Mouse (Mus musculus): ENCODE measurements at regions not wholly inside any gene's neighbourhood (a gene's known extent, or its start where the extent isn't known, plus 50 kb on each side); places are given as distances from the start of the nearest gene placed in this dataset.

DNA sequence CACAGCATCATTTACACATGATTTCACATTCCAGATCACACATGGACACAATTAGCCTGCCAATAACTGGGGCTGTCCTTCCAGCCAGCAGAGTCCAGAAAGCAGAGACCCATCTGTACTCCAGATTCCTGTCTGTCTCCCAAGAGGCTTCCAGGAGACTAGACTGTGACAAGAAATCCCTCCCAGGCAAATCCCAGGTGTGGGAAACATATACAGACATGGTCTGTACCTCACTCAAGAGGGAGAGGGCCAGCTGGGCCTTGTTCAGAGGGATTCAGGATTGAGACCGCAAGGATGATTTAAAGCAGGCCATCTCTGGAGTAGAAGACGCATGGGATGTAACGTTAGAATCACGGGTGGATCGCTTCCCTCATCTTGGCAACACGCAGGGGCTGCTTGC, 182.7 kb upstream of the Prr30 start:
- H3K27me3 ChIP-seq (replicated peaks; ENCODE audit: control insufficient read depth, insufficient read depth, low read length) = no peaks in the 10 kb centered on the region
- no peaks in the 10 kb centered on the region for H3K36me3 ChIP-seq (ENCODE audit: control insufficient read depth, insufficient read depth)
- no peak overlapping the region for H3K27ac ChIP-seq (ENCODE audit: low read length)
- H3K9ac ChIP-seq (replicated peaks; ENCODE audit: low read depth, low read length) = no peak overlapping the region
- H3K9me3 ChIP-seq (ENCODE audit: control insufficient read depth, low read length) = no peaks in the 10 kb centered on the region
- H3K4me1 ChIP-seq (replicated peaks; ENCODE audit: control insufficient read depth, insufficient read depth, low read length) = peaks cover 8% of the 10 kb centered on the region; the same call in 1 of the 2 replicates
- WGBS = 88% methylated on average over 6 of the region's 6 CpGs
- ATAC-seq = no peak
- no peak overlapping the region for H3K4me2 ChIP-seq (ENCODE audit: low read length)
- no peak overlapping the region for H3K4me3 ChIP-seq (replicated peaks; ENCODE audit: low read length)

- Histone ChIP-seq H3K9ac (replicated peaks; ENCODE audit: low read depth, low read length) (no peak overlapping the region), H3K4me3 (replicated peaks; ENCODE audit: low read length) (no peak overlapping the region), H3K4me1 (replicated peaks; ENCODE audit: control insufficient read depth, insufficient read depth, low read length) (peaks cover 8% of the 10 kb centered on the region; the same call in 1 of the 2 replicates), H3K36me3 (ENCODE audit: control insufficient read depth, insufficient read depth) (no peaks in the 10 kb centered on the region), H3K27ac (ENCODE audit: low read length) (no peak overlapping the region), H3K9me3 (ENCODE audit: control insufficient read depth, low read length) (no peaks in the 10 kb centered on the region), H3K27me3 (replicated peaks; ENCODE audit: control insufficient read depth, insufficient read depth, low read length) (no peaks in the 10 kb centered on the region), H3K4me2 (ENCODE audit: low read length) (no peak overlapping the region)
- ATAC-seq = no peak
- 51% methylated on average over 2 of the region's 2 CpGs for WGBS
Observed at GRCm38 (mm10) chr14:101381943-101382342, 181.8 kb upstream of the Prr30 start.

- peak; percentile 47; the same call in 1 of the 2 replicates for ATAC-seq
- Histone ChIP-seq H3K4me1 (replicated peaks; ENCODE audit: control insufficient read depth, insufficient read depth, low read length) (peaks cover 15% of the 10 kb centered on the region), H3K27me3 (replicated peaks; ENCODE audit: control insufficient read depth, insufficient read depth, low read length) (no peaks in the 10 kb centered on the region), H3K4me2 (ENCODE audit: low read length) (peak overlapping the region; percentile 59), H3K9me3 (ENCODE audit: control insufficient read depth, low read length) (no peaks in the 10 kb centered on the region), H3K4me3 (replicated peaks; ENCODE audit: low read length) (no peak overlapping the region), H3K36me3 (ENCODE audit: control insufficient read depth, insufficient read depth) (no peaks in the 10 kb centered on the region), H3K27ac (ENCODE audit: low read length) (no peak overlapping the region), H3K9ac (replicated peaks; ENCODE audit: low read depth, low read length) (peak overlapping the region; percentile 52)
- 49% methylated on average over 4 of the region's 4 CpGs for WGBS
Observed at GRCm38 (mm10) chr14:101379663-101380006, 179.5 kb upstream of the Prr30 start.

DNA sequence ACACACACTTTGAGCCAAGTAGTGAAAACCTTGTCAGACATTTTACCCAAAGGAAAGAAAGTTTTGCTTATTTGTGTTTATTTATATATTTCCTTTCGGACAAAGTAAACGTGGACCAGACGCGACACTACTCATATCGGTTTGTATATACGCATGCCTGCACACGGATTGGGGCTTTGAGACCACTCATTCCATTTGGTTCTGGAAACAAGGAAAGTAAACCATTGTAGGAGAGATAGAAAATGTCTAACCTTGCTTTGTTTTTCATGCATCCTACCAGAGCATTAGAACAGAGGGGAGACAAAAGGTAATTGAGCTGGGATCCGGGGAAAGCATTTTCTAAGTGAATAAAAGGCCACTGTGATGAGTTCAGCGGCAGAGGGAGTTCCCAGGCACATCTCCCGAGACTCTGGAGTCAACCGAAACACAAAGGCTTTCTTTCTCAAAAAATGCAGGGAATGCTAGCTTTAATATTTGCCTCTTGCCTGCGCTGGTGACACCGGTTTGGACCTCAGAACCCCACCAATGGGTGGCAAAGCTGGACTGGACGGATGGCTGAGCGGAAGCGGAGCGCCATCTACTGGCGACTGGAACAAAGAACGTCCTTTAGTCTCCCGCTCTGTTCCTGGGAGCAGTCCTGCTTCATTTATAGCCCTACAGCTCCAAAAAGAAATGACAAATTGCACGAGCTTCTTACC, 179.0 kb upstream of the Prr30 start:
- Histone ChIP-seq H3K27me3 (replicated peaks; ENCODE audit: control insufficient read depth, insufficient read depth, low read length) (no peaks in the 10 kb centered on the region), H3K4me2 (ENCODE audit: low read length) (peak overlapping the region; percentile 59), H3K4me1 (replicated peaks; ENCODE audit: control insufficient read depth, insufficient read depth, low read length) (peaks cover 15% of the 10 kb centered on the region), H3K9me3 (ENCODE audit: control insufficient read depth, low read length) (no peaks in the 10 kb centered on the region), H3K36me3 (ENCODE audit: control insufficient read depth, insufficient read depth) (no peaks in the 10 kb centered on the region), H3K9ac (replicated peaks; ENCODE audit: low read depth, low read length) (peak overlapping the region; percentile 52), H3K27ac (ENCODE audit: low read length) (peak overlapping the region; percentile 13; the same call in 1 of the 2 replicates), H3K4me3 (replicated peaks; ENCODE audit: low read length) (peak overlapping the region; percentile 40)
- ATAC-seq = peak; percentile 93
- 14% methylated on average over 21 of the region's 21 CpGs for WGBS

DNA sequence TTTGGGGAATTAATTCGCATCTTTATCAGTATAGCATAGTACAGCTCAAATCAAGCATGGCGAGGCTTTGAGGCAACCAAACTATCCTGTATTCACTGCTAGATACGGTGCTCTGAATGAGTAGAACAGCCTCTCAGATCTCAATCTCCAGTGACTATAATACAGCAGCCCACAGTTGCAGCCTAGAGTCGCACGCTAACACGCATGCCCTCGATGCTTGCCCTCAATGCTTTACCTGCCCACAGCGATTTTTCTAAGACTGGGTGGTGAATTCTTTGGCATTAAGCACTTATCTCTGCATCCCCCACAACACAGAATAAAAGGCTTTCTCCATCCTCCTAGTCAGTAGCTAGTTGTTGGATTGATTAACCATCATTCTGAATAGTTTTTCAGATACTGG, 178.4 kb upstream of the Prr30 start:
- Histone ChIP-seq H3K27me3 (replicated peaks; ENCODE audit: control insufficient read depth, insufficient read depth, low read length) (no peaks in the 10 kb centered on the region), H3K4me1 (replicated peaks; ENCODE audit: control insufficient read depth, insufficient read depth, low read length) (peaks cover 15% of the 10 kb centered on the region), H3K9me3 (ENCODE audit: control insufficient read depth, low read length) (no peaks in the 10 kb centered on the region), H3K4me3 (replicated peaks; ENCODE audit: low read length) (no peak overlapping the region), H3K36me3 (ENCODE audit: control insufficient read depth, insufficient read depth) (no peaks in the 10 kb centered on the region), H3K4me2 (ENCODE audit: low read length) (peak overlapping the region; percentile 59), H3K9ac (replicated peaks; ENCODE audit: low read depth, low read length) (no peak overlapping the region), H3K27ac (ENCODE audit: low read length) (no peak overlapping the region)
- WGBS = 55% methylated on average over 8 of the region's 8 CpGs
- no peak; the same call in 1 of the 2 replicates for ATAC-seq

GRCm38 (mm10) chr14:101376690-101377089, 176.6 kb upstream of the Prr30 start:
- Histone ChIP-seq H3K27ac (ENCODE audit: low read length) (no peak overlapping the region), H3K36me3 (ENCODE audit: control insufficient read depth, insufficient read depth) (no peaks in the 10 kb centered on the region), H3K9me3 (ENCODE audit: control insufficient read depth, low read length) (0 out of 2 replicates have a peak, but pooled peaks cover under 1% of the 10 kb centered on the region), H3K4me3 (replicated peaks; ENCODE audit: low read length) (no peak overlapping the region), H3K9ac (replicated peaks; ENCODE audit: low read depth, low read length) (no peak overlapping the region), H3K27me3 (replicated peaks; ENCODE audit: control insufficient read depth, insufficient read depth, low read length) (no peaks in the 10 kb centered on the region), H3K4me2 (ENCODE audit: low read length) (no peak overlapping the region), H3K4me1 (replicated peaks; ENCODE audit: control insufficient read depth, insufficient read depth, low read length) (peaks cover 15% of the 10 kb centered on the region)
- 84% methylated on average over 1 of the region's 1 CpGs for WGBS
- no peak for ATAC-seq

DNA sequence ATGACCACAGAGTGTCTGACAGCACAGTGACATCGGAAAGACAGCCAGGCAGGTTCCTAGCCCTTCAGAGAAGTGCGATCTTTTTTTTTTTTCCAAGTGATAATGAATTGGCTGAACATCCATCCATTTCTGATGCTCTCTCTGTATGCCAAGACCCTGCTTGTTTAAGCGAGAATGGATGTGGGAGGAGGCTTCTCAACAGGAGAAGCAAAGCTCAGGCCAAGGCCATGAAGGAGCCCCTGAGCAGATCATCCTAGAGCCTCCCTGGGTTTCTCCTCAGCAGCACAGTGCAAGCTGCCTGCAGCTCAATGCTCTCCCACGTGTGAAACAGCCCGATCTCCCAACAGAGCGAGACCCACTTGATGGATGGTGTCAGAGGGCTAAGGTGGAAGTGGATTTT, 175.7 kb upstream of the Prr30 start:
- no peaks in the 10 kb centered on the region for H3K27me3 ChIP-seq (replicated peaks; ENCODE audit: control insufficient read depth, insufficient read depth, low read length)
- no peak overlapping the region for H3K4me3 ChIP-seq (replicated peaks; ENCODE audit: low read length)
- H3K4me2 ChIP-seq (ENCODE audit: low read length) = no peak overlapping the region
- no peak overlapping the region for H3K9ac ChIP-seq (replicated peaks; ENCODE audit: low read depth, low read length)
- peaks cover 15% of the 10 kb centered on the region for H3K4me1 ChIP-seq (replicated peaks; ENCODE audit: control insufficient read depth, insufficient read depth, low read length)
- 0 out of 2 replicates have a peak, but pooled peaks cover 3% of the 10 kb centered on the region for H3K9me3 ChIP-seq (ENCODE audit: control insufficient read depth, low read length)
- H3K27ac ChIP-seq (ENCODE audit: low read length) = no peak overlapping the region
- no peaks in the 10 kb centered on the region for H3K36me3 ChIP-seq (ENCODE audit: control insufficient read depth, insufficient read depth)
- ATAC-seq = peak; percentile 24; the same call in 1 of the 2 replicates
- WGBS = 51% methylated on average over 6 of the region's 6 CpGs

GRCm38 (mm10) chr14:101373864-101374263, 173.7 kb upstream of the Prr30 start:
- ATAC-seq = no peak
- no peak overlapping the region for H3K4me2 ChIP-seq (ENCODE audit: low read length)
- H3K9me3 ChIP-seq (ENCODE audit: control insufficient read depth, low read length) = 0 out of 2 replicates have a peak, but pooled peaks cover 3% of the 10 kb centered on the region
- H3K4me1 ChIP-seq (replicated peaks; ENCODE audit: control insufficient read depth, insufficient read depth, low read length) = peaks cover 13% of the 10 kb centered on the region
- no peak overlapping the region for H3K27ac ChIP-seq (ENCODE audit: low read length)
- H3K4me3 ChIP-seq (replicated peaks; ENCODE audit: low read length) = no peak overlapping the region
- H3K9ac ChIP-seq (replicated peaks; ENCODE audit: low read depth, low read length) = no peak overlapping the region
- no peaks in the 10 kb centered on the region for H3K36me3 ChIP-seq (ENCODE audit: control insufficient read depth, insufficient read depth)
- WGBS = 93% methylated on average over 4 of the region's 4 CpGs
- H3K27me3 ChIP-seq (replicated peaks; ENCODE audit: control insufficient read depth, insufficient read depth, low read length) = no peaks in the 10 kb centered on the region

DNA sequence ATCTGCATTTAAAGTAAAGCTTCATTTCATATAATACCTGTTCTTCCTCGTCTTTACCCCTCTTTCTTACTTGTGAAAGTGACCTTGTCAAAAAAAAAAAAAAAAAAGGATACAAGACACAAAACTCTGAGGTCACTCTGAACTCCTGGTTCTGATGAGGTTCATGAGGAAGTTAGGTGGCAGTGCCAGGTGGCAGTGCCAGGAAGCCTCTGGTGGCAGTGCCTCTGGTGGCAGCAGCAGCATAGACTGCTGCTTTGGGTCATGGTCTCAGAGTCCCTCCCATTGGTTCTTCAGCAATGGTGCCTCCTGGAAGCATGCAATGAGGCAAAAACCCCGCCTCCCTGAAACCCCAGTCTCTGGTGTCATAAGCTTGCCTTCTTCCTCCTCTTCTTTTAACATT, 159.7 kb upstream of the Prr30 start:
- no peak for ATAC-seq
- H3K27ac ChIP-seq (ENCODE audit: low read length) = no peak overlapping the region
- H3K9me3 ChIP-seq (ENCODE audit: control insufficient read depth, low read length) = no peaks in the 10 kb centered on the region
- no peak overlapping the region for H3K4me3 ChIP-seq (replicated peaks; ENCODE audit: low read length)
- 76% methylated on average over 2 of the region's 2 CpGs for WGBS
- H3K4me2 ChIP-seq (ENCODE audit: low read length) = no peak overlapping the region
- no peak overlapping the region for H3K9ac ChIP-seq (replicated peaks; ENCODE audit: low read depth, low read length)
- no peaks in the 10 kb centered on the region for H3K4me1 ChIP-seq (replicated peaks; ENCODE audit: control insufficient read depth, insufficient read depth, low read length)
- H3K27me3 ChIP-seq (replicated peaks; ENCODE audit: control insufficient read depth, insufficient read depth, low read length) = no peaks in the 10 kb centered on the region
- no peaks in the 10 kb centered on the region for H3K36me3 ChIP-seq (ENCODE audit: control insufficient read depth, insufficient read depth)

DNA sequence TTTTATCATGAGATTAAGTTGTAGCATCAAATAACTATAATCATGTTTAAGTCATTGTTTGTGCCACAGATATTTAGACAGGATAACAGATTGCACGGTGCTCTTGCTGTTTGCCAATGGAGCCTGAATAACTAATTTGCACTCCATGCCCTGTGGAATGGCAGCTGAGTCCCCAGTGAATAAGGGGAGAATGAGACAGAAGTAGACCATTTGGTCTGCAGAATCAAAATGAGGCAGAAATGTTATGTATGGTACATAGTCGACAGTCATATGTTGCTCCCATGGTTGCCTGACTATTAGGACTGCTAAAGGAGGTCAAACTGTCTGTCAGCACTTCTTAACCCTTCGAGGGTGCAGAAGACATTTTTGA, 152.9 kb upstream of the Prr30 start:
- H3K4me2 ChIP-seq (ENCODE audit: low read length) = no peak overlapping the region

More for the DNA sequence above, 152.9 kb upstream of the Prr30 start:
- Histone ChIP-seq H3K27ac (ENCODE audit: low read length) (peak overlapping the region; percentile 66), H3K27me3 (replicated peaks; ENCODE audit: control insufficient read depth, insufficient read depth, low read length) (no peaks in the 10 kb centered on the region), H3K9me3 (ENCODE audit: control insufficient read depth, low read length) (no peaks in the 10 kb centered on the region), H3K4me3 (replicated peaks; ENCODE audit: low read length) (no peak overlapping the region), H3K36me3 (ENCODE audit: control insufficient read depth, insufficient read depth) (no peaks in the 10 kb centered on the region), H3K9ac (replicated peaks; ENCODE audit: low read depth, low read length) (no peak overlapping the region), H3K4me1 (replicated peaks; ENCODE audit: control insufficient read depth, insufficient read depth, low read length) (peaks cover 16% of the 10 kb centered on the region)
- 9% methylated on average over 3 of the region's 3 CpGs for WGBS
- ATAC-seq = peak; percentile 90

Data from forebrain, embryonic 16.5 days (tissue).